Mouse (Mus musculus) limb, embryonic 10.5 days (tissue): ENCODE data around the gene Dhx30. TPM values are rescaled to one million over a fixed set of nuclear protein-coding genes. Genes with fewer than 3 reads are reported as not detected.
A peak's percentile ranks its signal among the peaks of the same experiment; 100 is the strongest.
"Not testable (repeated sequence)": the region's sequence is repeated elsewhere in the genome, so short reads cannot be mapped to it uniquely, and the experiment has no call there.

Experiments used
- DNase-seq: peaks from one replicate; pipeline ENCODE4 v3.0.0-alpha.2; 2017; ENCODE audit warnings: low spot score
- H3K27ac ChIP-seq: fragments of 300-500 bp; sonication (generic); 2 replicates; pipeline ENCODE4 v1.5.1; 2016; ENCODE audit warnings: mild to moderate bottlenecking
- H3K27me3 ChIP-seq: fragments of 300-500 bp; sonication (generic); 2 replicates; pipeline ENCODE4 v1.6.1; 2016; ENCODE audit warnings: low read depth, mild to moderate bottlenecking; ENCODE audit not compliant: poor library complexity, severe bottlenecking
- H3K36me3 ChIP-seq: fragments of 300-500 bp; sonication (generic); 2 replicates; pipeline ENCODE4 v1.6.1; 2016; ENCODE audit warnings: mild to moderate bottlenecking, moderate library complexity
- H3K4me1 ChIP-seq: fragments of 300-500 bp; sonication (generic); 2 replicates; pipeline ENCODE4 v1.6.1; 2016
- H3K4me3 ChIP-seq: fragments of 300-500 bp; sonication (generic); 2 replicates; pipeline ENCODE4 v1.5.1; 2016; ENCODE audit warnings: mild to moderate bottlenecking, moderate library complexity
- H3K9me3 ChIP-seq: fragments of 300-500 bp; sonication (generic); replicated peaks from 2 replicates; pipeline ENCODE4 v1.6.1; 2016; ENCODE audit warnings: mild to moderate bottlenecking
- WGBS: fragments of 180-500 bp; shearing (Covaris S2); methylation state at CpG from one replicate; pipeline ENCODE4 v1.1.7; 2016; 5-methylcytosine and 5-hydroxymethylcytosine counted together
- polyA plus RNA-seq: library from polyadenylated mRNA; unstranded; fragments of >200 nt; fragmentation: Nextera tagmentation; extraction: Ambion mirVana; gene quantifications from 2 replicates; pipeline ENCODE4 v1.2.1, GENCODE M21; 2016

The Dhx30 gene
- 195 and 219 TPM in 2 replicates for polyA plus RNA-seq

GRCm38 (mm10) chr9:110117779-110118139, at the start of gene Dhx30:
Dhx30 (minus strand) TSS chr9:110117830.
- 1% methylated on average over 17 of the region's 17 CpGs for WGBS

GRCm38 (mm10) chr9:110163071-110163470, 45.4 kb upstream of the Dhx30 start:
- no peak for DNase-seq
- no peaks in the 10 kb centered on the region for H3K4me1 ChIP-seq
- WGBS, result 98% methylated on average over 2 of the region's 2 CpGs
- H3K27me3 ChIP-seq, result no peaks in the 10 kb centered on the region
- H3K36me3 ChIP-seq, result peaks cover 99% of the 10 kb centered on the region
- no peaks in the 10 kb centered on the region for H3K9me3 ChIP-seq
- H3K27ac ChIP-seq, result no peak overlapping the region
- H3K4me3 ChIP-seq, result no peak overlapping the region

More at GRCm38 (mm10) chr9:110117779-110118139, at the start of gene Dhx30:
- peak within 1 kb of the TSS; percentile 97 for H3K27ac ChIP-seq
- no peaks in the 10 kb centered on the region for H3K9me3 ChIP-seq
- peaks cover 16% of the 10 kb centered on the region for H3K4me1 ChIP-seq
- peak within 1 kb of the TSS; percentile 72 for H3K4me3 ChIP-seq
- no peak for DNase-seq
- H3K27me3 ChIP-seq, result no peaks in the 10 kb centered on the region
- H3K36me3 ChIP-seq, result peaks cover 40% of the 10 kb centered on the region

GRCm38 (mm10) chr9:110162441-110162840, 44.8 kb upstream of the Dhx30 start:
- Histone ChIP-seq H3K27ac (no peak overlapping the region), H3K4me3 (no peak overlapping the region), H3K36me3 (peaks cover 99% of the 10 kb centered on the region), H3K9me3 (no peaks in the 10 kb centered on the region), H3K27me3 (no peaks in the 10 kb centered on the region), H3K4me1 (no peaks in the 10 kb centered on the region)
- WGBS, result 90% methylated on average over 5 of the region's 5 CpGs
- no peak for DNase-seq

- not testable (repeated sequence) for H3K27ac ChIP-seq, DNase-seq, H3K4me3 ChIP-seq, H3K27me3 ChIP-seq, H3K9me3 ChIP-seq, H3K4me1 ChIP-seq
- 93% methylated on average over 2 of the region's 2 CpGs for WGBS
- peaks cover 99% of the 10 kb centered on the region for H3K36me3 ChIP-seq
These were observed 42.9 kb upstream of the Dhx30 start for GRCm38 (mm10) chr9:110160486-110160885.

- Histone ChIP-seq H3K4me3 (no peak overlapping the region), H3K9me3 (no peaks in the 10 kb centered on the region), H3K27ac (no peak overlapping the region), H3K36me3 (peaks cover 98% of the 10 kb centered on the region), H3K27me3 (no peaks in the 10 kb centered on the region), H3K4me1 (no peaks in the 10 kb centered on the region)
- no peak for DNase-seq
- 90% methylated on average over 1 of the region's 1 CpGs for WGBS
These were observed 41.4 kb upstream of the Dhx30 start for GRCm38 (mm10) chr9:110159036-110159435.

- Histone ChIP-seq H3K4me1 (no peaks in the 10 kb centered on the region), H3K4me3 (no peak overlapping the region), H3K27ac (no peak overlapping the region), H3K9me3 (no peaks in the 10 kb centered on the region), H3K27me3 (no peaks in the 10 kb centered on the region), H3K36me3 (peaks cover 100% of the 10 kb centered on the region)
- no peak for DNase-seq
- WGBS, result 82% methylated on average over 2 of the region's 2 CpGs
These were observed 31.0 kb upstream of the Dhx30 start for GRCm38 (mm10) chr9:110148598-110148997.

GRCm38 (mm10) chr9:110142097-110142496, 24.5 kb upstream of the Dhx30 start:
- peaks cover 100% of the 10 kb centered on the region for H3K36me3 ChIP-seq
- no peak for DNase-seq
- 89% methylated on average over 1 of the region's 1 CpGs for WGBS

GRCm38 (mm10) chr9:110139119-110139518, 21.5 kb upstream of the Dhx30 start:
- WGBS, result 88% methylated on average over 4 of the region's 4 CpGs
- DNase-seq, result no peak
- Histone ChIP-seq H3K4me1 (no peaks in the 10 kb centered on the region), H3K27ac (no peak overlapping the region), H3K27me3 (no peaks in the 10 kb centered on the region), H3K36me3 (peaks cover 100% of the 10 kb centered on the region), H3K4me3 (no peak overlapping the region), H3K9me3 (no peaks in the 10 kb centered on the region)

More at GRCm38 (mm10) chr9:110142097-110142496, 24.5 kb upstream of the Dhx30 start:
- Histone ChIP-seq H3K4me3 (no peak overlapping the region), H3K27ac (no peak overlapping the region), H3K4me1 (no peaks in the 10 kb centered on the region), H3K9me3 (no peaks in the 10 kb centered on the region), H3K27me3 (no peaks in the 10 kb centered on the region)

GRCm38 (mm10) chr9:110134176-110134575, 16.5 kb upstream of the Dhx30 start:
- peaks cover 63% of the 10 kb centered on the region for H3K36me3 ChIP-seq

GRCm38 (mm10) chr9:110132921-110133320, 15.3 kb upstream of the Dhx30 start:
- DNase-seq, result no peak
- peaks cover 50% of the 10 kb centered on the region for H3K36me3 ChIP-seq
- H3K27me3 ChIP-seq, result no peaks in the 10 kb centered on the region
- no peaks in the 10 kb centered on the region for H3K9me3 ChIP-seq
- peaks cover 7% of the 10 kb centered on the region for H3K4me1 ChIP-seq
- peak overlapping the region; percentile 99 for H3K27ac ChIP-seq
- peak overlapping the region; percentile 79 for H3K4me3 ChIP-seq
- 66% methylated on average over 6 of the region's 6 CpGs for WGBS

More at GRCm38 (mm10) chr9:110134176-110134575, 16.5 kb upstream of the Dhx30 start:
- peaks cover 7% of the 10 kb centered on the region for H3K4me1 ChIP-seq
- DNase-seq, result no peak
- peak overlapping the region; percentile 79 for H3K4me3 ChIP-seq
- no peaks in the 10 kb centered on the region for H3K27me3 ChIP-seq
- no peak overlapping the region for H3K27ac ChIP-seq
- H3K9me3 ChIP-seq, result no peaks in the 10 kb centered on the region
- WGBS, result 79% methylated on average over 5 of the region's 5 CpGs

GRCm38 (mm10) chr9:110132201-110132605, 14.6 kb upstream of the Dhx30 start:
- under 1% methylated on average over 35 of the region's 38 CpGs for WGBS
- peaks cover 43% of the 10 kb centered on the region for H3K36me3 ChIP-seq
- H3K9me3 ChIP-seq, result no peaks in the 10 kb centered on the region
- peak; percentile 75 for DNase-seq
- peak overlapping the region; percentile 99 for H3K27ac ChIP-seq
- H3K27me3 ChIP-seq, result no peaks in the 10 kb centered on the region
- H3K4me3 ChIP-seq, result peak overlapping the region; percentile 79
- peaks cover 7% of the 10 kb centered on the region for H3K4me1 ChIP-seq

- Histone ChIP-seq H3K36me3 (peaks cover 37% of the 10 kb centered on the region), H3K4me3 (peak overlapping the region; percentile 79), H3K27ac (peak overlapping the region; percentile 99), H3K4me1 (peaks cover 7% of the 10 kb centered on the region), H3K9me3 (no peaks in the 10 kb centered on the region), H3K27me3 (no peaks in the 10 kb centered on the region)
- under 1% methylated on average over 64 of the region's 64 CpGs for WGBS
- DNase-seq, result peak; percentile 100
These were observed 14.0 kb upstream of the Dhx30 start for GRCm38 (mm10) chr9:110131525-110132197.

- Histone ChIP-seq H3K36me3 (peaks cover 31% of the 10 kb centered on the region), H3K27me3 (no peaks in the 10 kb centered on the region), H3K4me3 (peak overlapping the region; percentile 79), H3K9me3 (no peaks in the 10 kb centered on the region), H3K4me1 (peaks cover 7% of the 10 kb centered on the region), H3K27ac (peak overlapping the region; percentile 99)
- DNase-seq, result no peak
- WGBS, result 32% methylated on average over 10 of the region's 10 CpGs
These were observed 13.4 kb upstream of the Dhx30 start for GRCm38 (mm10) chr9:110130896-110131524.
